Mouse (Mus musculus) midbrain, embryonic 15.5 days (tissue): ENCODE data around the gene Atp6v0c. TPM values are rescaled to one million over a fixed set of nuclear protein-coding genes. Genes with fewer than 3 reads are reported as not detected.

Experiments used
- ATAC-seq: fragments of 200-750 bp; cut with Nextera tagmentation; replicated peaks from 2 replicates; pipeline ENCODE4 v1.8.0; 2017; ENCODE audit warnings: moderate TSS enrichment
- H3K27ac ChIP-seq: fragments of 300-500 bp; sonication (generic); 2 replicates; pipeline ENCODE4 v1.5.1; 2015; ENCODE audit warnings: mild to moderate bottlenecking, inconsistent platforms
- H3K27me3 ChIP-seq: fragments of 300-500 bp; sonication (generic); replicated peaks from 2 replicates; pipeline ENCODE4 v1.6.1; 2015; ENCODE audit warnings: inconsistent platforms
- H3K36me3 ChIP-seq: fragments of 300-500 bp; sonication (generic); replicated peaks from 2 replicates; pipeline ENCODE4 v1.6.1; 2015; ENCODE audit warnings: inconsistent platforms
- H3K4me1 ChIP-seq: fragments of 300-500 bp; sonication (generic); 2 replicates; pipeline ENCODE4 v1.6.1; 2015; ENCODE audit warnings: inconsistent platforms
- H3K4me2 ChIP-seq: fragments of 300-500 bp; sonication (generic); 2 replicates; pipeline ENCODE4 v1.6.1; 2015; ENCODE audit warnings: inconsistent platforms, mild to moderate bottlenecking, moderate library complexity
- H3K4me3 ChIP-seq: fragments of 300-500 bp; sonication (generic); 2 replicates; pipeline ENCODE4 v1.5.1; 2015; ENCODE audit warnings: mild to moderate bottlenecking, inconsistent platforms
- H3K9ac ChIP-seq: fragments of 300-500 bp; sonication (generic); 2 replicates; pipeline ENCODE4 v1.6.1; 2015; ENCODE audit warnings: mild to moderate bottlenecking, inconsistent platforms
- H3K9me3 ChIP-seq: fragments of 300-500 bp; sonication (generic); 2 replicates; pipeline ENCODE4 v1.6.1; 2016; ENCODE audit warnings: inconsistent platforms
- WGBS: fragments of 180-500 bp; shearing (Covaris S2); methylation state at CpG from one replicate; pipeline ENCODE4 v1.1.7; 2015; ENCODE audit warnings: mixed read lengths; 5-methylcytosine and 5-hydroxymethylcytosine counted together
- polyA plus RNA-seq: library from polyadenylated mRNA; unstranded; fragments of >200 nt; fragmentation: Nextera tagmentation; extraction: Ambion mirVana; gene quantifications from 2 replicates; pipeline ENCODE4 v1.2.1, GENCODE M21; 2015

Atp6v0c gene
- polyA plus RNA-seq, 1 experiment from 2014 or later = 1,357 TPM

- Histone ChIP-seq H3K4me1 (no peaks in the 10 kb centered on the region), H3K4me3 (no peak overlapping the region), H3K4me2 (no peak overlapping the region), H3K36me3 (no peaks in the 10 kb centered on the region), H3K9me3 (no peaks in the 10 kb centered on the region), H3K27ac (no peak overlapping the region), H3K27me3 (no peaks in the 10 kb centered on the region), H3K9ac (no peak overlapping the region)
- WGBS = 90% methylated on average over 1 of the region's 1 CpGs
- no peak for ATAC-seq
These were observed 41.9 kb downstream of the Atp6v0c start for GRCm38 (mm10) chr17:24127592-24127991.

DNA sequence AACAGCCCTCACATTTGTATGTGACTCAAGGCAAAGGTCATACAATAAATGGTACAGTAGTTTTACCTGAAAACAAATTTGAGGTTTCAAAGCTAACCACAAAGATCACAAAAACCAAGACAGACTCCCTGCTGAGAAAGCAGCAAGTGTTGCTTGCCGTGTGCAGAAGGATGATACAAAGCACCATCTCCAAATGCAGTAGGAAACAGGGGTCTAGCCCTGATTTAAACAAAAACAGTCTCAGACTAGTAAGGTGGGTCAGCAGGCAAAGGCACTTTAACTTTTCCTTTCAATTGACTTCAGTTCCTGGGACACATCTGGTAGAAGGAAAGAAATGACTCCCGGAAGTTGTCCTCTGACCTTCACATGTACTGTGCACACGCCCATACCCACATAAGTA, 42.7 kb downstream of the Atp6v0c start:
- Histone ChIP-seq H3K4me2 (no peak overlapping the region), H3K27me3 (no peaks in the 10 kb centered on the region), H3K9ac (no peak overlapping the region), H3K36me3 (no peaks in the 10 kb centered on the region), H3K4me1 (no peaks in the 10 kb centered on the region), H3K27ac (no peak overlapping the region), H3K9me3 (no peaks in the 10 kb centered on the region), H3K4me3 (no peak overlapping the region)
- 79% methylated on average over 3 of the region's 3 CpGs for WGBS
- no peak for ATAC-seq

- Histone ChIP-seq H3K9ac (no peak overlapping the region), H3K27me3 (no peaks in the 10 kb centered on the region), H3K4me1 (peaks cover 7% of the 10 kb centered on the region), H3K4me3 (no peak overlapping the region), H3K36me3 (no peaks in the 10 kb centered on the region), H3K9me3 (no peaks in the 10 kb centered on the region), H3K4me2 (no peak overlapping the region), H3K27ac (no peak overlapping the region)
- no peak for ATAC-seq
- 95% methylated on average over 3 of the region's 3 CpGs for WGBS
These were observed 50.1 kb downstream of the Atp6v0c start for GRCm38 (mm10) chr17:24119446-24119845.

Other genes with a start within 250 kb of the Atp6v0c start
- gene Sbp, start 228.0 kb downstream of the Atp6v0c start, polyA plus RNA-seq = not detected in 2 replicates
- gene Sbpl, start 214.4 kb downstream of the Atp6v0c start, polyA plus RNA-seq = not detected in 2 replicates
- gene Prss30, start 189.1 kb downstream of the Atp6v0c start, polyA plus RNA-seq = not detected in 2 replicates
- not detected in 2 replicates for gene Prss22, start 171.6 kb downstream of the Atp6v0c start, polyA plus RNA-seq
- gene Prss27, start 131.6 kb downstream of the Atp6v0c start, polyA plus RNA-seq = 0.36 and 0.44 TPM in 2 replicates
- gene Kctd5, start 96.2 kb downstream of the Atp6v0c start, polyA plus RNA-seq = 73.4 and 77.9 TPM in 2 replicates
- 69.8 and 75.5 TPM in 2 replicates for gene Pdpk1, start 18.8 kb downstream of the Atp6v0c start, polyA plus RNA-seq
- 32.1 and 39.6 TPM in 2 replicates for gene Amdhd2, start 5.9 kb downstream of the Atp6v0c start, polyA plus RNA-seq
- 28.7 and 30.7 TPM in 2 replicates for gene Tbc1d24, start 35.9 kb upstream of the Atp6v0c start, polyA plus RNA-seq
- 5.1 and 5.4 TPM in 2 replicates for gene Ntn3, start 39.8 kb upstream of the Atp6v0c start, polyA plus RNA-seq
- 12.1 and 12.5 TPM in 2 replicates for gene Tedc2, start 51.1 kb upstream of the Atp6v0c start, polyA plus RNA-seq
- gene Ccnf, start 81.8 kb upstream of the Atp6v0c start, polyA plus RNA-seq = 13.9 and 15.1 TPM in 2 replicates
- gene Abca17, start 181.4 kb upstream of the Atp6v0c start, polyA plus RNA-seq = 0.41 and 0.65 TPM in 2 replicates
- 32.4 and 34.6 TPM in 2 replicates for gene Abca3, start 182.2 kb upstream of the Atp6v0c start, polyA plus RNA-seq
- gene Rnps1, start 244.9 kb upstream of the Atp6v0c start, polyA plus RNA-seq = 364 and 368 TPM in 2 replicates